Mouse (Mus musculus) effector memory CD4-positive, alpha-beta T cell, adult 7 months (primary cell): ENCODE measurements around the gene Cops7a. TPM values are rescaled to one million over a fixed set of nuclear protein-coding genes. Genes with fewer than 3 reads are reported as not detected.

Source experiments
- polyA plus RNA-seq: library from polyadenylated mRNA; unstranded; fragments of 100-300 nt; shearing (Covaris generic); gene quantifications from one replicate; pipeline ENCODE4 v1.2.1, GENCODE M21; 2017

The Cops7a gene
- polyA plus RNA-seq, result 38.9 TPM

GRCm38 (mm10) chr6:124965088-124965719 is at the start of gene Cops7a:
Cops7a (minus strand) TSS chr6:124965538.

GRCm38 (mm10) chr6:125009129-125009180 is 43.6 kb upstream of the Cops7a start, which contains the start of gene Zfp384:
Zfp384 (plus strand) TSS chr6:125009145.

GRCm38 (mm10) chr6:124996551-124997501 is 31.5 kb upstream of the Cops7a start, which contains the start of gene Pianp:
Pianp (plus strand) TSS chr6:124996694.

GRCm38 (mm10) chr6:124930754-124931524 is 34.4 kb downstream of the Cops7a start, which contains the start of gene Mlf2:
Mlf2 (plus strand) TSS chr6:124931386.

DNA sequence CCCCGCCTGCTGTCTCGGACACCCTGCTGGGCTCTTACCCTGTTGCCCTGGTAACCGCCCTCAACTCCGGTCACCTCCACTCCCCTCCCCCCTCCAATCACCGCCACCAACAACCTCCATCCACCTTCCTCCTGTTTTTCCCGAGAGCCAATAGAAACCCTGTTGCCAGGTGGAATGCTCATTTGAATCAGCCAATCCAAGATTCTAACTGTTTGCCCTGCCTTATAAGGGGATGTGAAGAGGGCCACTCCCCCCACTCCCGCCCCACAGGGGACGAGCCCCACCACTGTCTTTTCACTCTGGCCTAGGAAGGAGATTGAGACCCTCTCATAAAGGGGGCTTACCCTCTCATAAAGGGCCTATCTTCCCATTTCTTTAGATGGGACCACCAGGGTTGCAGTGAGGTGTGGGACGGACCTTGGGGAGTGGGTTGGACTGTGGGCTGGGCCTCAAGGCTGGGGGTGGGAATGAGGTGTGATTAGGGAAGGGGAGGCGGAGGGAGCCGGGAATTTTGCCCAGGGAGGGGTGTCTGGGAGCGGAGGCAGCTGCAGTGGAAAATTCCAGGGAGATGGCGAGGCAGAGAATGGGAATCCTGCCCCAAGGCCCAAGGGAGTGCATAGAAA is 45.5 kb downstream of the Cops7a start, which contains the start of gene Ptms:
TSS of gene Ptms (minus strand) at position 409 of the 623 bp plus-strand sequence.

DNA sequence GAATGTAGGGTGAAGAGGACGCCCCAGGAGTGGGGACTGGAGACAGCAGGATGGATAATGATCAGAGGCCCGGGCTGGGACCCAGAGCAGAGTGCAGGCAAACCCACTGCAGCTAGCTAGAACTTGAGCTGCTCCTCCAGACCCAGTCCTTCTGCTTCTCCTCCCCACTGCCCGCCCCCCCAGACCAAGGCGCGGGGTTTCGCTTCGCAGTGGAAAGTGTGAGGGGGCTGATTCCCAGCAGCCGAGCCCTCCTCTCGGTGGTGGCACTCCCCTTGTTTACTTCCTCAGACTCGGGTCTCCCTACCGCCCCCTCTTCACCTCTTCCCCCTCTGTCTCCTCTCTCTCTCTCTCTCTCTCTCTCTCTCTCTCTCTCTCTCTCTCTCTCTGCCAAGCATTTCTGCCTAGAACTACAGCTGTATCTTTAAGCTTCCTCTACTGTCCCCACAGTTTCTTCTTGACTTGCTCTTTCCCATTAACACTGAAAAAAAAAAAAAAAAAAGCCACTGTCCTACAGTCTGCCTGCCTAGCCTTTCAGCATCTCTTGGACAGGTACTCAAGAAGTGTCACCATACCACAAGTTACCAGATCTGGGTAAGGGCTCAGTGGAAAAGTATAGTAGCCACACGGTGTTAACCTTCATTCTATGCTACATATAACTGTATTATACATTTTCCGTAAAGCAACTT is 53.7 kb downstream of the Cops7a start, which contains the start of gene Lag3:
TSS of gene Lag3 (minus strand) at position 173 of the 686 bp plus-strand sequence.

Other genes starting within 250 kb of the Cops7a start
- gene Ptpn6, start 226.8 kb downstream of the Cops7a start, polyA plus RNA-seq, result 292 TPM
- gene Grcc10, start 224.2 kb downstream of the Cops7a start, polyA plus RNA-seq, result 328 TPM
- gene Gm45234, start 209.5 kb downstream of the Cops7a start, polyA plus RNA-seq, result not detected
- 15.0 TPM for gene Atn1, start 209.0 kb downstream of the Cops7a start, polyA plus RNA-seq
- 2.6 TPM for gene Eno2, start 195.9 kb downstream of the Cops7a start, polyA plus RNA-seq
- 6.4 TPM for gene Lrrc23, start 185.8 kb downstream of the Cops7a start, polyA plus RNA-seq
- gene Spsb2, start 156.9 kb downstream of the Cops7a start, polyA plus RNA-seq, result 1.8 TPM
- 98.4 TPM for gene Tpi1, start 151.2 kb downstream of the Cops7a start, polyA plus RNA-seq
- gene Usp5, start 136.1 kb downstream of the Cops7a start, polyA plus RNA-seq, result 69.2 TPM
- 3.2 TPM for gene Cdca3, start 136.0 kb downstream of the Cops7a start, polyA plus RNA-seq
- gene Gnb3, start 125.3 kb downstream of the Cops7a start, polyA plus RNA-seq, result not detected
- gene P3h3, start 107.8 kb downstream of the Cops7a start, polyA plus RNA-seq, result not detected
- not detected for gene Gpr162, start 101.6 kb downstream of the Cops7a start, polyA plus RNA-seq
- 584 TPM for gene Cd4, start 77.3 kb downstream of the Cops7a start, polyA plus RNA-seq
- gene Lag3, start 53.8 kb downstream of the Cops7a start, polyA plus RNA-seq, result not detected
- 4.5 TPM for gene Ptms, start 45.4 kb downstream of the Cops7a start, polyA plus RNA-seq
- 126 TPM for gene Mlf2, start 34.2 kb downstream of the Cops7a start, polyA plus RNA-seq
- gene Pianp, start 31.2 kb upstream of the Cops7a start, polyA plus RNA-seq, result not detected
- 55.9 TPM for gene Zfp384, start 43.6 kb upstream of the Cops7a start, polyA plus RNA-seq
- gene Ing4, start 74.2 kb upstream of the Cops7a start, polyA plus RNA-seq, result 49.3 TPM
- gene Acrbp, start 84.2 kb upstream of the Cops7a start, polyA plus RNA-seq, result 7.8 TPM
- 7.1 TPM for gene Lpar5, start 102.4 kb upstream of the Cops7a start, polyA plus RNA-seq
- gene Chd4, start 130.4 kb upstream of the Cops7a start, polyA plus RNA-seq, result 37.9 TPM
- gene Nop2, start 166.4 kb upstream of the Cops7a start, polyA plus RNA-seq, result 36.2 TPM
- gene Iffo1, start 179.7 kb upstream of the Cops7a start, polyA plus RNA-seq, result 16.8 TPM
- gene Gapdh, start 200.9 kb upstream of the Cops7a start, polyA plus RNA-seq, result 339 TPM
- gene Ncapd2, start 226.2 kb upstream of the Cops7a start, polyA plus RNA-seq, result 16.2 TPM
- gene Mrpl51, start 226.3 kb upstream of the Cops7a start, polyA plus RNA-seq, result 63.7 TPM